Mouse (Mus musculus): ENCODE measurements around the gene Shoc2. TPM values are rescaled to one million over a fixed set of nuclear protein-coding genes. Genes with fewer than 3 reads are reported as not detected.
"Not testable (repeated sequence)": the region's sequence is repeated elsewhere in the genome, so short reads cannot be mapped to it uniquely, and the experiment has no call there.

Shoc2 gene
- polyA plus RNA-seq, 1 experiment, result 9.5 TPM

- H3K4me3 ChIP-seq (ENCODE audit: control insufficient read depth, low read depth, low read length), result peak overlapping the region; percentile 77
- peaks cover 7% of the 10 kb centered on the region for H3K4me1 ChIP-seq (ENCODE audit: control insufficient read depth, insufficient read depth, low read length)
- TF ChIP-seq POLR2A (IDR thresholded peaks at IDR 0.05; ENCODE audit: control insufficient read depth, low read depth, low read length), result no peak
- TF ChIP-seq CTCF (IDR thresholded peaks at IDR 0.05; ENCODE audit: control insufficient read depth, insufficient read depth, insufficient replicate concordance, low read depth, low read length), result no peak
- H3K36me3 ChIP-seq (ENCODE audit: control insufficient read depth, insufficient read depth, low read length), result no peaks in the 10 kb centered on the region
- peak overlapping the region; percentile 83 for H3K27ac ChIP-seq (ENCODE audit: control insufficient read depth, insufficient read depth, low read depth, low read length)
- no peaks in the 10 kb centered on the region for H3K27me3 ChIP-seq (ENCODE audit: control insufficient read depth, insufficient read depth, low read length)
These were observed 42.0 kb upstream of the Shoc2 start for GRCm38 (mm10) chr19:53901931-53902738.

GRCm38 (mm10) chr19:53902739-53903487 is 41.2 kb upstream of the Shoc2 start:
- TF ChIP-seq CTCF (IDR thresholded peaks at IDR 0.05; ENCODE audit: control insufficient read depth, insufficient read depth, insufficient replicate concordance, low read depth, low read length) (no peak), POLR2A (IDR thresholded peaks at IDR 0.05; ENCODE audit: control insufficient read depth, low read depth, low read length) (peak; percentile 88)
- H3K4me3 ChIP-seq (ENCODE audit: control insufficient read depth, low read depth, low read length), result peak overlapping the region; percentile 94
- H3K4me1 ChIP-seq (ENCODE audit: control insufficient read depth, insufficient read depth, low read length), result peaks cover 7% of the 10 kb centered on the region
- H3K27me3 ChIP-seq (ENCODE audit: control insufficient read depth, insufficient read depth, low read length), result no peaks in the 10 kb centered on the region
- H3K36me3 ChIP-seq (ENCODE audit: control insufficient read depth, insufficient read depth, low read length), result no peaks in the 10 kb centered on the region
- H3K27ac ChIP-seq (ENCODE audit: control insufficient read depth, insufficient read depth, low read depth, low read length), result peak overlapping the region; percentile 91

- Histone ChIP-seq H3K27ac (ENCODE audit: control insufficient read depth, insufficient read depth, low read depth, low read length) (peak overlapping the region; percentile 91), H3K27me3 (ENCODE audit: control insufficient read depth, insufficient read depth, low read length) (no peaks in the 10 kb centered on the region), H3K4me1 (ENCODE audit: control insufficient read depth, insufficient read depth, low read length) (peaks cover 7% of the 10 kb centered on the region), H3K36me3 (ENCODE audit: control insufficient read depth, insufficient read depth, low read length) (no peaks in the 10 kb centered on the region), H3K4me3 (ENCODE audit: control insufficient read depth, low read depth, low read length) (peak overlapping the region; percentile 94)
- TF ChIP-seq POLR2A (IDR thresholded peaks at IDR 0.05; ENCODE audit: control insufficient read depth, low read depth, low read length) (no peak), CTCF (IDR thresholded peaks at IDR 0.05; ENCODE audit: control insufficient read depth, insufficient read depth, insufficient replicate concordance, low read depth, low read length) (no peak)
These were observed 40.4 kb upstream of the Shoc2 start for GRCm38 (mm10) chr19:53903507-53904321.

GRCm38 (mm10) chr19:53904833-53905480 is 39.1 kb upstream of the Shoc2 start:
- TF ChIP-seq POLR2A (IDR thresholded peaks at IDR 0.05; ENCODE audit: control insufficient read depth, low read depth, low read length), result no peak
- TF ChIP-seq CTCF (IDR thresholded peaks at IDR 0.05; ENCODE audit: control insufficient read depth, insufficient read depth, insufficient replicate concordance, low read depth, low read length), result no peak
- H3K4me3 ChIP-seq (ENCODE audit: control insufficient read depth, low read depth, low read length), result no peak overlapping the region
- H3K36me3 ChIP-seq (ENCODE audit: control insufficient read depth, insufficient read depth, low read length), result no peaks in the 10 kb centered on the region
- H3K4me1 ChIP-seq (ENCODE audit: control insufficient read depth, insufficient read depth, low read length), result peaks cover 7% of the 10 kb centered on the region
- H3K27ac ChIP-seq (ENCODE audit: control insufficient read depth, insufficient read depth, low read depth, low read length), result no peak overlapping the region
- H3K27me3 ChIP-seq (ENCODE audit: control insufficient read depth, insufficient read depth, low read length), result no peaks in the 10 kb centered on the region

- Histone ChIP-seq H3K4me1 (ENCODE audit: control insufficient read depth, insufficient read depth, low read length) (peaks cover 7% of the 10 kb centered on the region), H3K27ac (ENCODE audit: control insufficient read depth, insufficient read depth, low read depth, low read length) (no peak overlapping the region), H3K4me3 (ENCODE audit: control insufficient read depth, low read depth, low read length) (no peak overlapping the region), H3K36me3 (ENCODE audit: control insufficient read depth, insufficient read depth, low read length) (no peaks in the 10 kb centered on the region), H3K27me3 (ENCODE audit: control insufficient read depth, insufficient read depth, low read length) (no peaks in the 10 kb centered on the region)
- TF ChIP-seq CTCF (IDR thresholded peaks at IDR 0.05; ENCODE audit: control insufficient read depth, insufficient read depth, insufficient replicate concordance, low read depth, low read length) (no peak), POLR2A (IDR thresholded peaks at IDR 0.05; ENCODE audit: control insufficient read depth, low read depth, low read length) (no peak)
These were observed 37.9 kb upstream of the Shoc2 start for GRCm38 (mm10) chr19:53906033-53906702.

- H3K4me3 ChIP-seq (ENCODE audit: control insufficient read depth, low read depth, low read length); H3K36me3 ChIP-seq (ENCODE audit: control insufficient read depth, insufficient read depth, low read length); H3K4me1 ChIP-seq (ENCODE audit: control insufficient read depth, insufficient read depth, low read length); H3K27me3 ChIP-seq (ENCODE audit: control insufficient read depth, insufficient read depth, low read length); H3K27ac ChIP-seq (ENCODE audit: control insufficient read depth, insufficient read depth, low read depth, low read length): not testable (repeated sequence)
These were observed 37.4 kb upstream of the Shoc2 start for GRCm38 (mm10) chr19:53906703-53907070.
